In genomic region chr2:166711681-166712132, GRCm38 (mm10) we compare ENCODE assay signal across 8 mouse cellular contexts. TPM values are rescaled to one million over a fixed set of nuclear protein-coding genes. Genes with fewer than 3 reads are reported as not detected.
DNase-seq lines count a peak whose midpoint lies in the region; ATAC-seq lines count a peak whose summit lies in the region.

No protein-coding gene starts in this region.

- H3K4me3 ChIP-seq in megakaryocyte, embryonic 14.5 days (replicated peaks), result peak overlapping the region; percentile 95
- H3K4me3 ChIP-seq in limb, embryonic 15.5 days, result peak overlapping the region; percentile 79

- peaks cover 55% of the 10 kb centered on the region for H3K27me3 ChIP-seq in megakaryocyte, embryonic 14.5 days (replicated peaks)
- H3K27me3 ChIP-seq in limb, embryonic 15.5 days, result no peaks in the 10 kb centered on the region

- no peak for ATAC-seq in megakaryocyte, adult 5-6 weeks (ENCODE audit: poor library complexity, severe bottlenecking)
- no peak for ATAC-seq in limb, embryonic 15.5 days (ENCODE audit: insufficient number of reproducible peaks, low FRiP score, low TSS enrichment, low read depth)

- 22% methylated on average over 7 of the region's 7 CpGs for WGBS in limb, embryonic 15.5 days

- peaks cover 77% of the 10 kb centered on the region for H3K4me1 ChIP-seq in megakaryocyte, embryonic 14.5 days
- H3K4me1 ChIP-seq in limb, embryonic 15.5 days, result peaks cover 32% of the 10 kb centered on the region

- peaks cover 10% of the 10 kb centered on the region for H3K9me3 ChIP-seq in megakaryocyte, embryonic 14.5 days
- no peaks in the 10 kb centered on the region for H3K9me3 ChIP-seq in limb, embryonic 15.5 days

- peak overlapping the region; percentile 86 for H3K4me2 ChIP-seq in limb, embryonic 15.5 days

- no peak overlapping the region for H3K27ac ChIP-seq in limb, embryonic 15.5 days

- peak; percentile 50 for DNase-seq in adrenal gland, postnatal 10 days
- DNase-seq in adrenal gland, postnatal 4 days (ENCODE audit: low spot score in 2 of 2), result no peak
- DNase-seq in skeletal muscle tissue, adult 2 months (ENCODE audit: low read depth, low spot score), result peak; percentile 42
- DNase-seq in layer of hippocampus, adult 8-10 months (ENCODE audit: low spot score in 2 of 2), result no peak
- no peak for DNase-seq in urinary bladder, postnatal 14 days (ENCODE audit: low spot score)

- peaks cover 9% of the 10 kb centered on the region for H3K36me3 ChIP-seq in megakaryocyte, embryonic 14.5 days (replicated peaks; ENCODE audit: low read length)
- H3K36me3 ChIP-seq in limb, embryonic 15.5 days, result no peaks in the 10 kb centered on the region

- H3K9ac ChIP-seq in limb, embryonic 15.5 days, result no peak overlapping the region

RNA-seq across cellular contexts. Expression of gene Prex1, which starts 1.9 kb away (rescaled TPM):
- 10 to 100 TPM; 14.2 to 17.1 TPM for total RNA-seq in adrenal gland, postnatal 10 days (2021)
- 10 to 100 TPM; 20.9 to 21.2 TPM for total RNA-seq in adrenal gland, postnatal 4 days (2021)
- polyA plus RNA-seq in megakaryocyte, embryonic 14.5 days (2012; ENCODE audit: insufficient read depth, low replicate concordance), result 3.7 and 14.4 TPM in 2 replicates
- 75.3 and 85.4 TPM in 2 replicates for total RNA-seq in megakaryocyte, adult 5-6 weeks (2015)
- 61.1 and 73.3 TPM in 2 replicates for total RNA-seq in megakaryocyte, adult 5-6 weeks (2017)
- polyA plus RNA-seq in limb, embryonic 15.5 days (2015; fragmentation: Nextera tagmentation; extraction: Ambion mirVana), result 17.7 and 19.1 TPM in 2 replicates
- 10 to 100 TPM; 67.2 to 81.3 (median 74.2) TPM for total RNA-seq in layer of hippocampus, adult 8-10 months (2022)

Comparison
In these comparisons a context has a peak if more than half of its experiments do, and no peak if none do; other contexts are left out.
1. DNase-seq: peak in adrenal gland, postnatal 10 days (single experiment) and skeletal muscle tissue, adult 2 months (single experiment); none in adrenal gland, postnatal 4 days (0 of 2), layer of hippocampus, adult 8-10 months (0 of 2) and urinary bladder, postnatal 14 days (single experiment).